Mouse (Mus musculus): ENCODE data around the gene Lsamp.

Gene Lsamp

GRCm38 (mm10) chr16:41871917-41872593, 1887.9 kb downstream of the Lsamp start:
- no peak for DNase-seq (ENCODE audit: extremely low spot score, low read depth, low spot score)

- no peak for DNase-seq (ENCODE audit: extremely low spot score, low read depth, low spot score)
Measured at GRCm38 (mm10) chr16:41888546-41889165, 1904.5 kb downstream of the Lsamp start.

GRCm38 (mm10) chr16:41900783-41901182, 1916.6 kb downstream of the Lsamp start:
- no peak for DNase-seq (ENCODE audit: extremely low spot score, low read depth, low spot score)

GRCm38 (mm10) chr16:41903654-41904053, 1919.5 kb downstream of the Lsamp start:
- DNase-seq (ENCODE audit: extremely low spot score, low read depth, low spot score) = no peak

- DNase-seq (ENCODE audit: extremely low spot score, low read depth, low spot score) = no peak
Measured at GRCm38 (mm10) chr16:41912584-41913193, 1928.5 kb downstream of the Lsamp start.

GRCm38 (mm10) chr16:41913346-41913745, 1929.2 kb downstream of the Lsamp start:
- DNase-seq (ENCODE audit: extremely low spot score, low read depth, low spot score) = no peak

- DNase-seq (ENCODE audit: extremely low spot score, low read depth, low spot score) = no peak
Measured at GRCm38 (mm10) chr16:41916342-41916741, 1932.2 kb downstream of the Lsamp start.

GRCm38 (mm10) chr16:41917057-41917821, 1933.1 kb downstream of the Lsamp start:
- DNase-seq (ENCODE audit: extremely low spot score, low read depth, low spot score) = no peak

- no peak for DNase-seq (ENCODE audit: extremely low spot score, low read depth, low spot score)
Measured at GRCm38 (mm10) chr16:41929546-41929945, 1945.4 kb downstream of the Lsamp start.

GRCm38 (mm10) chr16:41935701-41936100, 1951.5 kb downstream of the Lsamp start:
- DNase-seq (ENCODE audit: extremely low spot score, low read depth, low spot score) = no peak

GRCm38 (mm10) chr16:41936908-41937595, 1952.9 kb downstream of the Lsamp start:
- DNase-seq (ENCODE audit: extremely low spot score, low read depth, low spot score) = no peak

GRCm38 (mm10) chr16:41937596-41937990, 1953.4 kb downstream of the Lsamp start:
- no peak for DNase-seq (ENCODE audit: extremely low spot score, low read depth, low spot score)

GRCm38 (mm10) chr16:41938258-41938657, 1954.1 kb downstream of the Lsamp start:
- no peak for DNase-seq (ENCODE audit: extremely low spot score, low read depth, low spot score)

- DNase-seq (ENCODE audit: extremely low spot score, low read depth, low spot score) = no peak
Measured at GRCm38 (mm10) chr16:41941591-41942315, 1957.6 kb downstream of the Lsamp start.

- DNase-seq (ENCODE audit: extremely low spot score, low read depth, low spot score) = no peak
Measured at GRCm38 (mm10) chr16:41957811-41958210, 1973.7 kb downstream of the Lsamp start.

GRCm38 (mm10) chr16:41965636-41966035, 1981.5 kb downstream of the Lsamp start:
- DNase-seq (ENCODE audit: extremely low spot score, low read depth, low spot score) = no peak

GRCm38 (mm10) chr16:41969215-41969614, 1985.1 kb downstream of the Lsamp start:
- DNase-seq (ENCODE audit: extremely low spot score, low read depth, low spot score) = no peak

GRCm38 (mm10) chr16:41974866-41975719, 1990.9 kb downstream of the Lsamp start:
- DNase-seq (ENCODE audit: extremely low spot score, low read depth, low spot score) = no peak

GRCm38 (mm10) chr16:41976897-41977296, 1992.7 kb downstream of the Lsamp start:
- DNase-seq (ENCODE audit: extremely low spot score, low read depth, low spot score) = no peak

Measured in hindlimb bud, embryonic 11.5 days (tissue).